ENCODE assay signal across 9 mouse cellular contexts in the genomic region with DNA sequence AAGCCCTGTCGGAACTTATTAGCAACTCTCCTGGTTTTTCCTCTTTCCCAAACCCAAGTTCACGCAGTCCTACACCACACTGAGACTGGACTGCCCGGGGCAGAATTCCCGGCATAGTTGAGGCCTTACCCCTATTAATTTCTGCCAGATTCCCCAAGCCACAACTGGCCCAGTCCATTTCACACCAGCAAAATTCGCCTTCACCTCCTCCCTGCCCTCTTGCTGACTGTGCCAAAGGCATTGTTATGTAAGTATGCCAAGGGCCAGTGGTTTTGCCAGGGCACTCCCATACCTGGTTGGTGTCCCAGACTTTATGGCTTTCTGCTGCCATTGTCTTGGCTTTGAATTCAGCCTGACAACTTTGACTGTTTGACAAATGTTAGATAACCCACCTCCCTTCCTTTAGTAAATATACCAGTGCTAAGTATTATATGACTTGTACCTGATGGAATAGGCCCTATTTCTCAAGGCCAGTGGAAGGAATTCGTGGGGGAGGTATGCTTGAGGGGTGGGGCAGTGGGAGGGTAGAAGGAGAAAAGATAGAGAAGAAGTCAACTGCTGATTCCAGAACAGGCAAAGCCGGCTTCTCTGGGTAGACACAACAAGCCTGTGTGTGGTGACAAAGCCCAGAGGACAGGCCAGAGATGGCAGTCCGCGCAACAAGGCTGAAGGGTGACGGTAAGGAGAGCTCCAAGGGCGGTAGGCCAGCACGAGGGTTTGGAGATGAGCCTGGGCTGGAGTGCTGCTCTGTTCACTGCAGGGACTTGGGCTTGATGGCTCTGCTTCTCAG.
A peak's percentile ranks its signal among the peaks of the same experiment; 100 is the strongest.
DNase-seq lines count a peak whose midpoint lies in the region; ATAC-seq and TF ChIP-seq lines count a peak whose summit lies in the region.
"Had no signal": no experiment of that assay in that cellular context is flagged by ENCODE, and none has a peak within 500 bp of the region (broad histone marks: within the 10 kb centered on the region; RNA-seq: fewer than 3 reads in every experiment).

No protein-coding gene starts in this region.

- no peaks in the 10 kb centered on the region for H3K36me3 ChIP-seq in heart, embryonic 16.5 days (ENCODE audit: control insufficient read depth, insufficient read depth)
- no peaks in the 10 kb centered on the region for H3K36me3 ChIP-seq in lung, postnatal 0 days (ENCODE audit: insufficient read depth, low read length)
- no peaks in the 10 kb centered on the region for H3K36me3 ChIP-seq in midbrain, embryonic 11.5 days (ENCODE audit: control insufficient read depth, insufficient read depth, low read length)

- peaks cover 44% of the 10 kb centered on the region for H3K4me1 ChIP-seq in heart, embryonic 16.5 days (ENCODE audit: control insufficient read depth, insufficient read depth, low read length)
- H3K4me1 ChIP-seq in lung, postnatal 0 days (ENCODE audit: insufficient read depth, low read depth, low read length) = peaks cover 7% of the 10 kb centered on the region; the same call in 1 of the 2 replicates
- no peaks in the 10 kb centered on the region for H3K4me1 ChIP-seq in midbrain, embryonic 11.5 days (ENCODE audit: control insufficient read depth, insufficient read depth, low read length)

- TF ChIP-seq EP300 in lung, postnatal 0 days (IDR thresholded peaks at IDR 0.05) = no peak

- TF ChIP-seq CTCF in lung, postnatal 0 days (IDR thresholded peaks at IDR 0.05) = no peak

- H3K9me3 ChIP-seq in heart, embryonic 16.5 days (replicated peaks; ENCODE audit: control insufficient read depth, low read length) = no peaks in the 10 kb centered on the region
- no peaks in the 10 kb centered on the region for H3K9me3 ChIP-seq in lung, postnatal 0 days (ENCODE audit: low read length)
- no peaks in the 10 kb centered on the region for H3K9me3 ChIP-seq in midbrain, embryonic 11.5 days (ENCODE audit: control insufficient read depth, low read length)

- H3K27ac ChIP-seq in heart, embryonic 16.5 days (ENCODE audit: low read length) = peak overlapping the region; percentile 38; the same call in 1 of the 2 replicates
- no peak overlapping the region for H3K27ac ChIP-seq in lung, postnatal 0 days (ENCODE audit: low read length)
- H3K27ac ChIP-seq in midbrain, embryonic 11.5 days (ENCODE audit: low read depth, low read length) = no peak overlapping the region
- H3K27ac ChIP-seq: macrophage had no signal

- no peak overlapping the region for H3K4me3 ChIP-seq in heart, embryonic 16.5 days (ENCODE audit: low read length)
- H3K4me3 ChIP-seq in lung, postnatal 0 days (ENCODE audit: low read depth, low read length) = no peak overlapping the region
- no peak overlapping the region for H3K4me3 ChIP-seq in midbrain, embryonic 11.5 days (ENCODE audit: low read depth, low read length)

- H3K9ac ChIP-seq in heart, embryonic 16.5 days (ENCODE audit: low read length) = no peak overlapping the region; the same call in 1 of the 2 replicates
- no peak overlapping the region for H3K9ac ChIP-seq in lung, postnatal 0 days (replicated peaks; ENCODE audit: low read depth)
- H3K9ac ChIP-seq in midbrain, embryonic 11.5 days (ENCODE audit: low read length) = no peak overlapping the region

- ATAC-seq in heart, embryonic 16.5 days (replicated peaks; ENCODE audit: extremely low read depth, insufficient read depth, low FRiP score) = no peak
- peak; percentile 27; the same call in 1 of the 2 replicates for ATAC-seq in lung, postnatal 0 days
- ATAC-seq in midbrain, embryonic 11.5 days (ENCODE audit: low FRiP score) = no peak

- no peak for DNase-seq in heart, postnatal 4 days
- peak; percentile 36 for DNase-seq in brain, adult 2 months (ENCODE audit: low read depth, low spot score)
- peak; percentile 95 for DNase-seq in kidney, adult 11 months
- DNase-seq in lung, postnatal 0 days (ENCODE audit: low spot score) = peak; percentile 24
- no peak for DNase-seq in right cerebral cortex, postnatal 14 days
- DNase-seq in MN1 (ENCODE audit: low spot score) = no peak
- no peak for DNase-seq in midbrain, embryonic 11.5 days (ENCODE audit: low spot score, missing footprints)

- no peaks in the 10 kb centered on the region for H3K27me3 ChIP-seq in heart, embryonic 16.5 days (ENCODE audit: control insufficient read depth, insufficient read depth, low read length)
- H3K27me3 ChIP-seq in lung, postnatal 0 days (replicated peaks; ENCODE audit: insufficient read depth, low read length) = no peaks in the 10 kb centered on the region
- H3K27me3 ChIP-seq in midbrain, embryonic 11.5 days (ENCODE audit: control insufficient read depth, insufficient read depth, low read length) = no peaks in the 10 kb centered on the region

- 59% methylated on average over 12 of the region's 12 CpGs for WGBS in heart, embryonic 16.5 days
- WGBS in lung, postnatal 0 days = 49% methylated on average over 12 of the region's 12 CpGs
- WGBS in midbrain, embryonic 11.5 days = 69% methylated on average over 12 of the region's 12 CpGs

- H3K4me2 ChIP-seq in heart, embryonic 16.5 days (ENCODE audit: low read depth, low read length) = no peak overlapping the region
- no peak overlapping the region for H3K4me2 ChIP-seq in lung, postnatal 0 days (replicated peaks; ENCODE audit: low read depth, low read length)
- no peak overlapping the region for H3K4me2 ChIP-seq in midbrain, embryonic 11.5 days

Comparison
In these comparisons a context has a peak if more than half of its experiments do, and no peak if none do; other contexts are left out.
1. DNase-seq: peak in brain, adult 2 months (single experiment), kidney, adult 11 months (single experiment) and lung, postnatal 0 days (single experiment); none in heart, postnatal 4 days (single experiment), right cerebral cortex, postnatal 14 days (single experiment), MN1 (single experiment) and midbrain, embryonic 11.5 days (single experiment).